Mouse (Mus musculus): ENCODE results near the gene Ocln.

- TF ChIP-seq POLR2A (IDR thresholded peaks at IDR 0.05; ENCODE audit: borderline replicate concordance, low read depth, low read length), result no peak
- TF ChIP-seq CTCF (IDR thresholded peaks at IDR 0.05; ENCODE audit: low read depth, low read length), result no peak
These were observed 15.8 kb upstream of the Ocln start for GRCm38 (mm10) chr13:100568359-100568758.

Data from bone marrow macrophage, adult 2 months (primary cell).